Comparison of ENCODE assay signal across 7 mouse cellular contexts in genomic region chr2:40127615-40128014, GRCm38 (mm10).
A peak's percentile ranks its signal among the peaks of the same experiment; 100 is the strongest.
DNase-seq lines count a peak whose midpoint lies in the region; TF ChIP-seq lines count a peak whose summit lies in the region.
"Not testable (repeated sequence)": the region's sequence is repeated elsewhere in the genome, so short reads cannot be mapped to it uniquely, and the experiment has no call there.

No protein-coding gene starts in this region.

- intact Hi-C loops in gastrocnemius, adult 2 months (cut with DNase I), result not testable (repeated sequence)

- peak overlapping the region; percentile 65 for H3K9ac ChIP-seq in MEL (ENCODE audit: control insufficient read depth, low read depth, low read length, poor library complexity, severe bottlenecking)

- not testable (repeated sequence) for TF ChIP-seq POLR2A in MEL (IDR thresholded peaks at IDR 0.05; ENCODE audit: control insufficient read depth in 1 of 2, insufficient read depth in 1 of 2, low read depth in 1 of 2, low read length in 2 of 2, poor library complexity in 1 of 2)

- TF ChIP-seq CTCF in MEL (IDR thresholded peaks at IDR 0.05 in 2 of 3, conservative IDR thresholded peaks at IDR 0.05 in 1 of 3; ENCODE audit: control insufficient read depth in 1 of 3, insufficient read depth in 1 of 3, low read depth in 2 of 3, low read length in 3 of 3, poor library complexity in 1 of 3, severe bottlenecking in 1 of 3); gastrocnemius, adult 2 months (IDR thresholded peaks at IDR 0.05): not testable (repeated sequence)

- not testable (repeated sequence) for H3K36me3 ChIP-seq in MEL (ENCODE audit: control insufficient read depth in 1 of 2, insufficient read depth in 2 of 2, low read length in 2 of 2)

- peak overlapping the region in 1 of 2 experiments; percentile 48; a peak in 2 of 4 replicates for H3K4me3 ChIP-seq in MEL (ENCODE audit: control insufficient read depth in 1 of 2, insufficient read depth in 1 of 2, low read depth in 2 of 2, low read length in 2 of 2)
- peak overlapping the region; percentile 62 for H3K4me3 ChIP-seq in gastrocnemius, adult 2 months

- peak; percentile 9 for DNase-seq in MEL (ENCODE audit: low read depth, low spot score)
- peak; percentile 12 for DNase-seq in adrenal gland, postnatal 10 days
- DNase-seq in cerebellum, adult 8-10 months, result peak; percentile 9
- DNase-seq in gastrocnemius, adult 2 months, result peak; percentile 18
- peak; percentile 2 to 45 for DNase-seq in kidney, postnatal 25 days
- DNase-seq in lung, postnatal 4 days, result peak; percentile 4 to 23
- DNase-seq in testis, postnatal 10 days (ENCODE audit: low spot score), result peak; percentile 38

- H3K79me2 ChIP-seq in MEL (ENCODE audit: control insufficient read depth, insufficient read depth, low read length, poor library complexity), result not testable (repeated sequence)

- H3K9me3 ChIP-seq in MEL (replicated peaks; ENCODE audit: insufficient read depth, low read length), result not testable (repeated sequence)

- not testable (repeated sequence) for TF ChIP-seq EP300 in MEL (IDR thresholded peaks at IDR 0.05; ENCODE audit: low read depth in 1 of 2, low read length in 2 of 2)

- H3K27ac ChIP-seq in MEL (ENCODE audit: control insufficient read depth, low read depth, low read length), result not testable (repeated sequence)
- peak overlapping the region; percentile 75 for H3K27ac ChIP-seq in gastrocnemius, adult 2 months

- H3K4me1 ChIP-seq in MEL (ENCODE audit: control insufficient read depth in 1 of 2, insufficient read depth in 2 of 2, low read length in 2 of 2), result not testable (repeated sequence)

- not testable (repeated sequence) for TF ChIP-seq RAD21 in MEL (IDR thresholded peaks at IDR 0.05; ENCODE audit: low read depth, low read length)

- not testable (repeated sequence) for H3K27me3 ChIP-seq in MEL (ENCODE audit: control insufficient read depth in 1 of 2, insufficient read depth in 2 of 2, low read length in 2 of 2)
